Mouse (Mus musculus): ENCODE results near the gene Cwf19l1. TPM values are rescaled to one million over a fixed set of nuclear protein-coding genes. Genes with fewer than 3 reads are reported as not detected.
A peak's percentile ranks its signal among the peaks of the same experiment; 100 is the strongest.

The Cwf19l1 gene
- polyA plus RNA-seq, 1 experiment, result 9.9 TPM

GRCm38 (mm10) chr19:44100840-44101239 lies 34.8 kb downstream of the Cwf19l1 start:
- Histone ChIP-seq H3K4me3 (ENCODE audit: insufficient read depth, low read depth, low read length) (no peak overlapping the region), H3K27ac (replicated peaks; ENCODE audit: low read depth, low read length) (no peak overlapping the region), H3K4me1 (ENCODE audit: control insufficient read depth, insufficient read depth, insufficient read length, low read length) (peaks cover 2% of the 10 kb centered on the region; the same call in 1 of the 2 replicates)

GRCm38 (mm10) chr19:44086278-44086677 lies 49.4 kb downstream of the Cwf19l1 start:
- no peak overlapping the region for H3K27ac ChIP-seq (replicated peaks; ENCODE audit: low read depth, low read length)
- no peak overlapping the region for H3K4me3 ChIP-seq (ENCODE audit: insufficient read depth, low read depth, low read length)
- no peaks in the 10 kb centered on the region for H3K4me1 ChIP-seq (ENCODE audit: control insufficient read depth, insufficient read depth, insufficient read length, low read length)

GRCm38 (mm10) chr19:44080920-44081319 lies 54.8 kb downstream of the Cwf19l1 start:
- Histone ChIP-seq H3K4me1 (ENCODE audit: control insufficient read depth, insufficient read depth, insufficient read length, low read length) (no peaks in the 10 kb centered on the region), H3K27ac (replicated peaks; ENCODE audit: low read depth, low read length) (no peak overlapping the region), H3K4me3 (ENCODE audit: insufficient read depth, low read depth, low read length) (no peak overlapping the region)

- Histone ChIP-seq H3K4me1 (ENCODE audit: control insufficient read depth, insufficient read depth, insufficient read length, low read length) (no peaks in the 10 kb centered on the region), H3K27ac (replicated peaks; ENCODE audit: low read depth, low read length) (no peak overlapping the region), H3K4me3 (ENCODE audit: insufficient read depth, low read depth, low read length) (no peak overlapping the region)
Measured at GRCm38 (mm10) chr19:44080023-44080422, 55.7 kb downstream of the Cwf19l1 start.

GRCm38 (mm10) chr19:44077024-44077423 lies 58.7 kb downstream of the Cwf19l1 start:
- Histone ChIP-seq H3K4me1 (ENCODE audit: control insufficient read depth, insufficient read depth, insufficient read length, low read length) (no peaks in the 10 kb centered on the region), H3K27ac (replicated peaks; ENCODE audit: low read depth, low read length) (no peak overlapping the region), H3K4me3 (ENCODE audit: insufficient read depth, low read depth, low read length) (no peak overlapping the region)

- Histone ChIP-seq H3K4me3 (ENCODE audit: insufficient read depth, low read depth, low read length) (no peak overlapping the region), H3K27ac (replicated peaks; ENCODE audit: low read depth, low read length) (no peak overlapping the region), H3K4me1 (ENCODE audit: control insufficient read depth, insufficient read depth, insufficient read length, low read length) (no peaks in the 10 kb centered on the region)
Measured at GRCm38 (mm10) chr19:44076457-44076856, 59.2 kb downstream of the Cwf19l1 start.

GRCm38 (mm10) chr19:44074986-44075385 lies 60.7 kb downstream of the Cwf19l1 start:
- Histone ChIP-seq H3K27ac (replicated peaks; ENCODE audit: low read depth, low read length) (no peak overlapping the region), H3K4me1 (ENCODE audit: control insufficient read depth, insufficient read depth, insufficient read length, low read length) (no peaks in the 10 kb centered on the region), H3K4me3 (ENCODE audit: insufficient read depth, low read depth, low read length) (no peak overlapping the region)

- no peak overlapping the region for H3K4me3 ChIP-seq (ENCODE audit: insufficient read depth, low read depth, low read length)
- H3K27ac ChIP-seq (replicated peaks; ENCODE audit: low read depth, low read length), result no peak overlapping the region
- peaks cover 2% of the 10 kb centered on the region; the same call in 1 of the 2 replicates for H3K4me1 ChIP-seq (ENCODE audit: control insufficient read depth, insufficient read depth, insufficient read length, low read length)
Measured at GRCm38 (mm10) chr19:44071166-44071565, 64.5 kb downstream of the Cwf19l1 start.

GRCm38 (mm10) chr19:44069914-44070232 lies 65.8 kb downstream of the Cwf19l1 start:
- no peak overlapping the region for H3K27ac ChIP-seq (replicated peaks; ENCODE audit: low read depth, low read length)
- peaks cover 2% of the 10 kb centered on the region; the same call in 1 of the 2 replicates for H3K4me1 ChIP-seq (ENCODE audit: control insufficient read depth, insufficient read depth, insufficient read length, low read length)
- H3K4me3 ChIP-seq (ENCODE audit: insufficient read depth, low read depth, low read length), result peak overlapping the region; percentile 84

GRCm38 (mm10) chr19:44069121-44069913 lies 66.4 kb downstream of the Cwf19l1 start, which contains the start of gene Erlin1:
TSS of gene Erlin1 (minus strand) at chr19:44069785.
- peaks cover 2% of the 10 kb centered on the region; the same call in 1 of the 2 replicates for H3K4me1 ChIP-seq (ENCODE audit: control insufficient read depth, insufficient read depth, insufficient read length, low read length)
- peak within 1 kb of the TSS; percentile 84 for H3K4me3 ChIP-seq (ENCODE audit: insufficient read depth, low read depth, low read length)
- peak within 1 kb of the TSS; percentile 32; the same call in 1 of the 2 replicates for H3K27ac ChIP-seq (replicated peaks; ENCODE audit: low read depth, low read length)

GRCm38 (mm10) chr19:44068232-44068631 lies 67.4 kb downstream of the Cwf19l1 start:
- H3K4me3 ChIP-seq (ENCODE audit: insufficient read depth, low read depth, low read length), result 0 out of 2 replicates have a peak overlapping the region, but pooled peaks have one; percentile 84
- peaks cover 2% of the 10 kb centered on the region; the same call in 1 of the 2 replicates for H3K4me1 ChIP-seq (ENCODE audit: control insufficient read depth, insufficient read depth, insufficient read length, low read length)
- H3K27ac ChIP-seq (replicated peaks; ENCODE audit: low read depth, low read length), result no peak overlapping the region

GRCm38 (mm10) chr19:44067323-44068049 lies 68.2 kb downstream of the Cwf19l1 start:
- Histone ChIP-seq H3K27ac (replicated peaks; ENCODE audit: low read depth, low read length) (no peak overlapping the region), H3K4me1 (ENCODE audit: control insufficient read depth, insufficient read depth, insufficient read length, low read length) (peaks cover 2% of the 10 kb centered on the region; the same call in 1 of the 2 replicates), H3K4me3 (ENCODE audit: insufficient read depth, low read depth, low read length) (no peak overlapping the region; the same call in 1 of the 2 replicates)

- Histone ChIP-seq H3K4me3 (ENCODE audit: insufficient read depth, low read depth, low read length) (no peak overlapping the region), H3K4me1 (ENCODE audit: control insufficient read depth, insufficient read depth, insufficient read length, low read length) (peaks cover 2% of the 10 kb centered on the region; the same call in 1 of the 2 replicates), H3K27ac (replicated peaks; ENCODE audit: low read depth, low read length) (no peak overlapping the region)
Measured at GRCm38 (mm10) chr19:44064734-44065133, 70.9 kb downstream of the Cwf19l1 start.

- peaks cover 2% of the 10 kb centered on the region; the same call in 1 of the 2 replicates for H3K4me1 ChIP-seq (ENCODE audit: control insufficient read depth, insufficient read depth, insufficient read length, low read length)
- no peak overlapping the region for H3K4me3 ChIP-seq (ENCODE audit: insufficient read depth, low read depth, low read length)
- no peak overlapping the region for H3K27ac ChIP-seq (replicated peaks; ENCODE audit: low read depth, low read length)
Measured at GRCm38 (mm10) chr19:44063773-44064172, 71.9 kb downstream of the Cwf19l1 start.

GRCm38 (mm10) chr19:44060226-44060625 lies 75.5 kb downstream of the Cwf19l1 start:
- Histone ChIP-seq H3K27ac (replicated peaks; ENCODE audit: low read depth, low read length) (no peak overlapping the region), H3K4me1 (ENCODE audit: control insufficient read depth, insufficient read depth, insufficient read length, low read length) (no peaks in the 10 kb centered on the region), H3K4me3 (ENCODE audit: insufficient read depth, low read depth, low read length) (no peak overlapping the region)
